Mouse (Mus musculus): Measurements from ENCODE around the gene Otog. TPM values are rescaled to one million over a fixed set of nuclear protein-coding genes. Genes with fewer than 3 reads are reported as not detected.

The Otog gene
- polyA plus RNA-seq, 1 experiment = not detected

DNA sequence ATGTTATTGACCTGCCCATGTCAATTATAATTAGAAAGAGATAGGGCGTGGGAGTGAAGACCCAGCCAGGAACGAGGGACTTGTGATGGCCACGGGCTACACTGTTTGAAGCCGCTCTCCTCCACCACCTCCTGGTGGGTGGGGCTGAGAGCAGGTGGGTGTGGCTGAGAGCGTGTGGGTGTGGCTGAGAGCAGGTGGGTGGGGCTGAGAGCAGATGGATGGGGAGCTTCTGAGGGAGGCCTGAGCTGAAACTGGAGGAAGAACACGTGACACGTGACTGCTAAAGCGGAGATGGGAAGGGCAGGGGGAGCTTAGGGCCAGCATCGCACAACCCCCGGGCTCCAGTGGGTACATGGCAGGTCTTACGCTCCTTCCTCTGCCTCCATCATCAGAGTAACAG lies 22.4 kb upstream of the Otog start:
- no peak for TF ChIP-seq POLR2A (IDR thresholded peaks at IDR 0.05; ENCODE audit: borderline replicate concordance, control insufficient read depth, low read depth, low read length)
- no peak for TF ChIP-seq CTCF (IDR thresholded peaks at IDR 0.05; ENCODE audit: control insufficient read depth, insufficient read depth, low read length)
- Histone ChIP-seq H3K4me3 (replicated peaks; ENCODE audit: control insufficient read depth, low read depth, low read length) (no peak overlapping the region), H3K27ac (ENCODE audit: control insufficient read depth, insufficient read depth, low read depth, low read length, poor library complexity) (no peak overlapping the region), H3K4me1 (ENCODE audit: control insufficient read depth, insufficient read depth, low read length) (no peaks in the 10 kb centered on the region)
- 15% methylated on average over 11 of the region's 11 CpGs for WGBS

DNA sequence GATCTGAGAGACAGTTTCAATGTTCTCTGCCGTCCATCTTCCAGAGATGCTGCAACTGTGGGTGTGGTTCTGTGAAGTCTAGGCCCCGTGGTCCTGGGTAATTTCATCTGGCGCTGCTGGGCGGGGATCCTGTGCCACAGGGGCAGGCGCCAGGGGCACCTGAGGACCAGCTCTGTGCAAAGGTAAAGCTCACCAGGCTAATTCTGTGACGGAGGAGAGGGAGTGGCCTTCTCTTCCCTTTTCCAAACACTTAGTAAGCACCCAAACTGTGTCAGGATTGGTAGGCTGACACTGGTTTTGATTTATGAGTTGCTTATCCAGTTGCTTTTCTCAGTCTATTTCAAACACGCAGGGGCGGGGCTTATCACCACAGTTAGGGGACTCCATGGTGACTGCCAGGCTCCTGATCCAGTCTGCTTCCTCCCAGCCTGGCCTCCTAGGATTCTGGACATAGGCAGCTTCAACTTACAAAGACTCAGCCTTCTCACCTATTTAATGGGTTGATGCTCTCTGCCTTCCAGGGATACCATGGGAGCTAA lies 20.1 kb upstream of the Otog start:
- no peaks in the 10 kb centered on the region for H3K4me1 ChIP-seq (ENCODE audit: control insufficient read depth, insufficient read depth, low read length)
- no peak overlapping the region for H3K4me3 ChIP-seq (replicated peaks; ENCODE audit: control insufficient read depth, low read depth, low read length)
- WGBS = 58% methylated on average over 8 of the region's 8 CpGs
- TF ChIP-seq POLR2A (IDR thresholded peaks at IDR 0.05; ENCODE audit: borderline replicate concordance, control insufficient read depth, low read depth, low read length) (no peak), CTCF (IDR thresholded peaks at IDR 0.05; ENCODE audit: control insufficient read depth, insufficient read depth, low read length) (no peak)
- no peak overlapping the region for H3K27ac ChIP-seq (ENCODE audit: control insufficient read depth, insufficient read depth, low read depth, low read length, poor library complexity)

DNA sequence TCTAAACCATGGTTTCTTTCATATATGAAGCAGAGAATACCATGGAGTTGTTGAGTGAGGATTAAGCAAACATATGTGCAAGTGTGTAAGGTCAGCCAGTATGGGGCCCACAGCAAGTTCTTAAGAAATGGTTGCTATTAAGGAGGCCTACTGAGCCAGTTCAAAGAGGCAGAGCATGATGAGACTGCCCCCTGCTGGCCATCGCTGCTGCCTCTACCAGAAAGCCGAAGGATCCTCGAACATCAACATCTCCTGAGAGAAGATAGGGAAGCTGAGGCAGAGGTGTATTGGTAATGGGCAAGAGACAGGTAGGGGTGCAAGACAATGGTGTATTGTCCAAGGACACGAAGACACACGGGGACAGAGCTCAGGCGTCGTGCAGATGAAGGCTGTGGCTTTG lies 14.5 kb upstream of the Otog start:
- H3K4me1 ChIP-seq (ENCODE audit: control insufficient read depth, insufficient read depth, low read length) = no peaks in the 10 kb centered on the region
- no peak overlapping the region for H3K4me3 ChIP-seq (replicated peaks; ENCODE audit: control insufficient read depth, low read depth, low read length)
- H3K27ac ChIP-seq (ENCODE audit: control insufficient read depth, insufficient read depth, low read depth, low read length, poor library complexity) = no peak overlapping the region
- 16% methylated on average over 7 of the region's 7 CpGs for WGBS
- TF ChIP-seq POLR2A (IDR thresholded peaks at IDR 0.05; ENCODE audit: borderline replicate concordance, control insufficient read depth, low read depth, low read length) = no peak
- peak; percentile 84 for TF ChIP-seq CTCF (IDR thresholded peaks at IDR 0.05; ENCODE audit: control insufficient read depth, insufficient read depth, low read length)

DNA sequence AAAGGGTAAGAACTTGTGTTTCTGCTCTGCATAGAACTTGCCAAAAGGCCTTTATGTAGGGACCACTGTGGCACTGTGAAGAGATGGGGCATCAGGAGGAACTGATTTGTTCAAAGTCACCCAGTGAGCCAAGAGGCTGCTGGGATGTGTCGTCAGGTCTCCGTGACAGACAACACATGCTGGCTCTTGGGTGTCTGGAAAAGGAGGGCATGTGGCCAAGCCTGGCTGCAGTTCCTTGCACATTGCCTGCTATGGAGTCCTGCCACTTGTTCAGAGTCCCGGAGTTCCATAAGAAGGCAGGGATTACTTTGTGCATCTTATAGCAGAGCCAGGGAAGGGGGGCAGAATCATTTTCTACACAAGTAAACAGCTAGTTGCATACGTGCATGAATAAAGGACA lies 13.9 kb upstream of the Otog start:
- Histone ChIP-seq H3K4me1 (ENCODE audit: control insufficient read depth, insufficient read depth, low read length) (no peaks in the 10 kb centered on the region), H3K27ac (ENCODE audit: control insufficient read depth, insufficient read depth, low read depth, low read length, poor library complexity) (no peak overlapping the region), H3K4me3 (replicated peaks; ENCODE audit: control insufficient read depth, low read depth, low read length) (no peak overlapping the region)
- TF ChIP-seq POLR2A (IDR thresholded peaks at IDR 0.05; ENCODE audit: borderline replicate concordance, control insufficient read depth, low read depth, low read length) = no peak
- TF ChIP-seq CTCF (IDR thresholded peaks at IDR 0.05; ENCODE audit: control insufficient read depth, insufficient read depth, low read length) = no peak
- WGBS = 72% methylated on average over 4 of the region's 4 CpGs

DNA sequence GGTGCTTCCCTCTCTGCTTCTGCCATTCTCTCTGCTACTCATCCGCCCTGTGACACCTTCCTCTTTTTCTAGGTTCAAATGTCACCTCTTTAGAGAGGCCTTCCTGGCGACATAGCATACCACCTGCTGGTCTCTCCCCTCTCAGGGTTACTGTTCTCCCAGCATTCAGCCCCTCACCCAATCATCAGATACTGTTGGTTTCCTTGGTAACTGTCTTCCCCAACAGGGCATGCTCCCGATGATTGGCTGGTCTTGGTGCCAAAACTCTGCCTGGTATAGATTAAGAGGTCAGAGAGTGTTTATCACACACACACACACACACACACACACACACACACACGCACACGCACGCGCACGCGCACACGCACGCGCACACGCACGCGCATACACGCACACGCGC lies 4.8 kb upstream of the Otog start:
- 74% methylated on average over 18 of the region's 18 CpGs for WGBS
- no peak overlapping the region for H3K4me3 ChIP-seq (replicated peaks; ENCODE audit: control insufficient read depth, low read depth, low read length)
- H3K27ac ChIP-seq (ENCODE audit: control insufficient read depth, insufficient read depth, low read depth, low read length, poor library complexity) = no peak overlapping the region
- TF ChIP-seq CTCF (IDR thresholded peaks at IDR 0.05; ENCODE audit: control insufficient read depth, insufficient read depth, low read length) = no peak
- no peak for TF ChIP-seq POLR2A (IDR thresholded peaks at IDR 0.05; ENCODE audit: borderline replicate concordance, control insufficient read depth, low read depth, low read length)
- no peaks in the 10 kb centered on the region for H3K4me1 ChIP-seq (ENCODE audit: control insufficient read depth, insufficient read depth, low read length)

DNA sequence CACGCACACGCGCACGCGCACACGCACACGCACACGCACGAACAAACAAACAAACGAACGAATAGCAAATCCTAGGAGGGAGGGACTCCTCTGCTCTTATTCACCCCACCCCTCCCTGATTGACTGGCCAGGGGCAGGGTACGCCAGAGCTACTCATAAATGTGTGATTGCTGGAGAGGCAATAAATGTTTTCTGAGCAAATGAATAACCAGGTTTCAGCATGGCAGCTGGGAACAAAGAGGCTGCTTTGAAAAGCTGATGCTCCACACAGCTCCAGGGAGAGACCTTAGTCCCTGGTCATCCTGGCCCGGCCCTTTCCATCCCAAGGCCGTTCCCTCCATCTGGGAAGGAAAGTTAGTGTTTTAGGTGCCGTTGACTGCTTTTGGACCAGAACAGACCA lies 4.4 kb upstream of the Otog start:
- 88% methylated on average over 15 of the region's 15 CpGs for WGBS
- TF ChIP-seq POLR2A (IDR thresholded peaks at IDR 0.05; ENCODE audit: borderline replicate concordance, control insufficient read depth, low read depth, low read length) (no peak), CTCF (IDR thresholded peaks at IDR 0.05; ENCODE audit: control insufficient read depth, insufficient read depth, low read length) (no peak)

DNA sequence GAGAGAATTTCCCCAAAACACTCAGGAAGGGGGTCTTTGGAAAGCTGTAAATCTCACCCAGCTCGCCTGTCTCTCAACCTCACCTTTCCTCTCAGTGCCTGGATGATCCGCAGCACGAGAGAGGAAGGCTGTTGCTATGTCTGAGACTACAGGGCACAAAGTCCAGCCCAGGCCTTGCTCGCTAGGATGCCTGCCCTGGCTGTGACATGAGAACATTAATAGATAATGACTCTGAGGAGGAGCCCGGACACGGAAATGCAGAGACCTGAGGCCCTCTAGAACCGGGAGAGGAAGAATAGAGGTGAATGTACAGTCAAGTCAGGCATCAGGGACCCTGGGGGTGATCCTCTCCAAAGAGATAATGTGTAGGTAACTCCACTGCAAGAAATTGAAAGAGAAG lies 3.6 kb upstream of the Otog start:
- TF ChIP-seq CTCF (IDR thresholded peaks at IDR 0.05; ENCODE audit: control insufficient read depth, insufficient read depth, low read length) (no peak), POLR2A (IDR thresholded peaks at IDR 0.05; ENCODE audit: borderline replicate concordance, control insufficient read depth, low read depth, low read length) (no peak)
- 76% methylated on average over 7 of the region's 7 CpGs for WGBS
- H3K4me3 ChIP-seq (replicated peaks; ENCODE audit: control insufficient read depth, low read depth, low read length) = no peak overlapping the region
- no peaks in the 10 kb centered on the region for H3K4me1 ChIP-seq (ENCODE audit: control insufficient read depth, insufficient read depth, low read length)
- H3K27ac ChIP-seq (ENCODE audit: control insufficient read depth, insufficient read depth, low read depth, low read length, poor library complexity) = no peak overlapping the region

More for the DNA sequence above, 4.4 kb upstream of the Otog start:
- Histone ChIP-seq H3K4me1 (ENCODE audit: control insufficient read depth, insufficient read depth, low read length) (no peaks in the 10 kb centered on the region), H3K4me3 (replicated peaks; ENCODE audit: control insufficient read depth, low read depth, low read length) (no peak overlapping the region), H3K27ac (ENCODE audit: control insufficient read depth, insufficient read depth, low read depth, low read length, poor library complexity) (no peak overlapping the region)

DNA sequence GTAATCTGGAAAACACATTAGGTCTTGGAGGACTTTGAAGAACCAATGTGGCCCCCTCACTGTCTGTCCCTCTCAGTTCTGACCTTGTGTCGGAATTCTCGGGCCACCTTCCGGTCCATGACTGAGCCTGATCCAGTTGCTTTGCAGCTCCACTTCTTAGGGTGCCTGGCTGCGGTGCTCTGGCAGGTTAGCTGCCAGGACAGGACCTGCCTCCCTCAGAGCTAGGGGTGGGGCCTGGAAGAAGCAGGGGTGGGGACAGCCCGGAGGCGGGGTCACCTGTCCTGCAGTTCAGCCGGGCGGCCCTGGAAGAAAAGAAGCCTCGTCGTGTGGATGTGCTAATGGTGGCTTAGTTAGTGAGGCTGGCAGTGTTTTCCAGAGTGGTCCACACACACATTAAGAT lies 2.4 kb upstream of the Otog start, which contains the start of gene Ush1c:
Gene Ush1c, minus strand, starts transcription at position 158 of the 400 bp plus-strand sequence.
- H3K4me3 ChIP-seq (replicated peaks; ENCODE audit: control insufficient read depth, low read depth, low read length) = no peak within 1 kb of the TSS
- no peaks in the 10 kb centered on the region for H3K4me1 ChIP-seq (ENCODE audit: control insufficient read depth, insufficient read depth, low read length)
- TF ChIP-seq CTCF (IDR thresholded peaks at IDR 0.05; ENCODE audit: control insufficient read depth, insufficient read depth, low read length) (no peak), POLR2A (IDR thresholded peaks at IDR 0.05; ENCODE audit: borderline replicate concordance, control insufficient read depth, low read depth, low read length) (no peak)
- no peak within 1 kb of the TSS for H3K27ac ChIP-seq (ENCODE audit: control insufficient read depth, insufficient read depth, low read depth, low read length, poor library complexity)
- 34% methylated on average over 10 of the region's 10 CpGs for WGBS

DNA sequence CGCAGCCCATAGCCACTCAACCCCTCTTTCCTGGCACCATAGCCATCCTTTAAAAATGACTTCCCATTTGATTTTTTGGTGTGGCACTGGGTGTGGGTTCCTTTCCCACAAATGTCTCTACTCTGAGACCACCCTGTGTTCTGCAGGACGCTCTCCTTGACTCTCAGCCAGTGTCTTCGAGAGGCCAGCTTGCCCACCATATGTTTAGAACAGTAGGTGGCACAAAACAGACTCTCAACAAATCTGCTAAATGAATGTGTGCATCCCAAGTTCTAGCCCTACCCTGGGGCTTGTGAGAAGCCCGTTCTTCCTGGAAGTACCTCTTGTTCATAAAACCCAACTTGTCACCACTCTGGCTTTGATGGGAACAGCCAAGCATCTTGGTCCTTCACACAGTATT lies 696 bp upstream of the Otog start:
- TF ChIP-seq POLR2A (IDR thresholded peaks at IDR 0.05; ENCODE audit: borderline replicate concordance, control insufficient read depth, low read depth, low read length) = no peak
- TF ChIP-seq CTCF (IDR thresholded peaks at IDR 0.05; ENCODE audit: control insufficient read depth, insufficient read depth, low read length) = no peak
- 68% methylated on average over 4 of the region's 4 CpGs for WGBS
- no peaks in the 10 kb centered on the region for H3K4me1 ChIP-seq (ENCODE audit: control insufficient read depth, insufficient read depth, low read length)
- H3K4me3 ChIP-seq (replicated peaks; ENCODE audit: control insufficient read depth, low read depth, low read length) = no peak overlapping the region
- no peak overlapping the region for H3K27ac ChIP-seq (ENCODE audit: control insufficient read depth, insufficient read depth, low read depth, low read length, poor library complexity)
